Mouse (Mus musculus): Measurements from ENCODE around the gene Prok1. TPM values are rescaled to one million over a fixed set of nuclear protein-coding genes. Genes with fewer than 3 reads are reported as not detected.

Prok1 gene
- polyA plus RNA-seq, 1 experiment from 2014 or later: not detected

DNA sequence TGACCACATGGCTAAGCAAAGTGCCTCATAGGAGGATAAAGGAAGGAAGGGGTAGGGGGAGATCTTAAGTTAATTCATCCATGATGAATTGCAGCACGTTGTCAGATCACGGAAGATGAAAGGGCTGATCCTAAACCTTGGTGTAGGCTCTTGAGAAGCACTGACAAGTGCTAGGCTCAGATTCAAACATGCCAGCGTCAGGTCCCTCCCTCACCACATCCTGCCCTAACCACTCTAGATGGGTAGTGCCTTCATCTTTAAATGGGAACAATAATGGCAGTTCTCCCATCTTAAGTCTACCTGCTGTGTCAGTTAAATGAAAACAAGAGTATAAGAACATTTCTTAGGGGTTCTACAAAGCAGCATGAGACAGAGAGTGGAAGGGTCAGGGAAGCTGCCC lies 53.9 kb downstream of the Prok1 start:
- no peak overlapping the region for H3K9ac ChIP-seq (ENCODE audit: low read depth, low read length)
- H3K4me3 ChIP-seq (ENCODE audit: low read depth, low read length): no peak overlapping the region
- no peaks in the 10 kb centered on the region for H3K9me3 ChIP-seq (ENCODE audit: control insufficient read depth)
- no peak overlapping the region for H3K4me2 ChIP-seq (replicated peaks; ENCODE audit: low read depth)
- 62% methylated on average over 3 of the region's 3 CpGs for WGBS
- ATAC-seq: no peak
- no peak overlapping the region for H3K27ac ChIP-seq (ENCODE audit: low read depth, low read length)
- no peaks in the 10 kb centered on the region for H3K4me1 ChIP-seq (replicated peaks; ENCODE audit: control insufficient read depth, insufficient read depth, low read length)
- H3K36me3 ChIP-seq (ENCODE audit: control insufficient read depth, insufficient read depth): no peaks in the 10 kb centered on the region
- TF ChIP-seq CTCF (IDR thresholded peaks at IDR 0.05; ENCODE audit: low read depth): no peak
- no peaks in the 10 kb centered on the region for H3K27me3 ChIP-seq (replicated peaks; ENCODE audit: control insufficient read depth, insufficient read depth, low read length)

- Histone ChIP-seq H3K4me1 (replicated peaks; ENCODE audit: control insufficient read depth, insufficient read depth, low read length) (no peaks in the 10 kb centered on the region), H3K9ac (ENCODE audit: low read depth, low read length) (no peak overlapping the region), H3K27ac (ENCODE audit: low read depth, low read length) (no peak overlapping the region), H3K27me3 (replicated peaks; ENCODE audit: control insufficient read depth, insufficient read depth, low read length) (no peaks in the 10 kb centered on the region), H3K9me3 (ENCODE audit: control insufficient read depth) (no peaks in the 10 kb centered on the region), H3K4me2 (replicated peaks; ENCODE audit: low read depth) (no peak overlapping the region), H3K4me3 (ENCODE audit: low read depth, low read length) (no peak overlapping the region), H3K36me3 (ENCODE audit: control insufficient read depth, insufficient read depth) (no peaks in the 10 kb centered on the region)
- TF ChIP-seq CTCF (IDR thresholded peaks at IDR 0.05; ENCODE audit: low read depth): no peak
- 75% methylated on average over 3 of the region's 3 CpGs for WGBS
- ATAC-seq: no peak
These were observed 56.3 kb downstream of the Prok1 start for GRCm38 (mm10) chr3:107183178-107183577.

Other genes with a start within 250 kb of the Prok1 start
- 0.13 and 0.29 TPM in 2 replicates for gene Kcna3, start 203.5 kb downstream of the Prok1 start, polyA plus RNA-seq (2015; fragmentation: Nextera tagmentation; extraction: Ambion mirVana)
- 0.05 and 0.07 TPM in 2 replicates for gene Kcna2, start 138.6 kb downstream of the Prok1 start, polyA plus RNA-seq (2015; fragmentation: Nextera tagmentation; extraction: Ambion mirVana)
- gene Kcna10, start 56.7 kb downstream of the Prok1 start, polyA plus RNA-seq (2015; fragmentation: Nextera tagmentation; extraction: Ambion mirVana): not detected in 2 replicates
- 121 and 284 TPM in 2 replicates for gene Cym, start 18.0 kb downstream of the Prok1 start, polyA plus RNA-seq (2015; fragmentation: Nextera tagmentation; extraction: Ambion mirVana)
- 0.83 and 1.1 TPM in 2 replicates for gene A630076J17Rik, start 9.1 kb downstream of the Prok1 start, polyA plus RNA-seq (2015; fragmentation: Nextera tagmentation; extraction: Ambion mirVana)
- 206 and 210 TPM in 2 replicates for gene Lamtor5, start 39.2 kb upstream of the Prok1 start, polyA plus RNA-seq (2015; fragmentation: Nextera tagmentation; extraction: Ambion mirVana)
- 0.83 and 1.6 TPM in 2 replicates for gene Slc16a4, start 51.5 kb upstream of the Prok1 start, polyA plus RNA-seq (2015; fragmentation: Nextera tagmentation; extraction: Ambion mirVana)
- 8.0 and 9.5 TPM in 2 replicates for gene Rbm15, start 94.0 kb upstream of the Prok1 start, polyA plus RNA-seq (2015; fragmentation: Nextera tagmentation; extraction: Ambion mirVana)
- 0.07 TPM in 2 replicates for gene Kcnc4, start 219.8 kb upstream of the Prok1 start, polyA plus RNA-seq (2015; fragmentation: Nextera tagmentation; extraction: Ambion mirVana)